Mouse (Mus musculus) heart, embryonic 14.5 days (tissue): ENCODE data around the gene Tvp23a. TPM values are rescaled to one million over a fixed set of nuclear protein-coding genes. Genes with fewer than 3 reads are reported as not detected.

Experiments
- ATAC-seq: fragments of 200-750 bp; cut with Nextera tagmentation; 2 replicates; pipeline ENCODE4 v1.8.0; 2017; ENCODE audit warnings: low read depth, moderate TSS enrichment; ENCODE audit not compliant: insufficient number of reproducible peaks, insufficient read depth, low FRiP score
- H3K27ac ChIP-seq, 2 experiments: fragments of 200-500 bp in 1 of 2; fragments of 300-500 bp in 1 of 2; sonication (generic) in 1 of 2; replicated peaks in 1 of 2; 2 replicates each; pipeline ENCODE4 v1.5.1; 2012 to 2014; ENCODE audit warnings: low read depth in 2 of 2, low read length in 2 of 2, control low read depth in 1 of 2, mild to moderate bottlenecking in 1 of 2, mixed read lengths in 1 of 2; ENCODE audit not compliant: control insufficient read depth in 1 of 2, insufficient read depth in 1 of 2
- H3K27me3 ChIP-seq: fragments of 300-500 bp; sonication (generic); 2 replicates; pipeline ENCODE4 v1.6.1; 2014; ENCODE audit warnings: mild to moderate bottlenecking, low read length, control low read depth; ENCODE audit not compliant: control insufficient read depth, insufficient read depth
- H3K36me3 ChIP-seq: fragments of 300-500 bp; sonication (generic); 2 replicates; pipeline ENCODE4 v1.6.1; 2014; ENCODE audit warnings: mild to moderate bottlenecking, control low read depth, low read length, mixed read lengths; ENCODE audit not compliant: control insufficient read depth, insufficient read depth
- H3K4me1 ChIP-seq, 2 experiments: fragments of 200-500 bp in 1 of 2; fragments of 300-500 bp in 1 of 2; sonication (generic) in 1 of 2; 2 replicates each; pipeline ENCODE4 v1.6.1; 2012 to 2014; ENCODE audit warnings: low read length in 2 of 2, control low read depth in 1 of 2, mixed read lengths in 1 of 2; ENCODE audit not compliant: control insufficient read depth in 2 of 2, insufficient read depth in 2 of 2
- H3K4me2 ChIP-seq: fragments of 300-500 bp; sonication (generic); 2 replicates; pipeline ENCODE4 v1.6.1; 2014; ENCODE audit warnings: mild to moderate bottlenecking, low read length
- H3K4me3 ChIP-seq, 2 experiments: fragments of 200-500 bp in 1 of 2; fragments of 300-500 bp in 1 of 2; sonication (generic) in 1 of 2; 2 replicates each; pipeline ENCODE4 v1.5.1; 2012 to 2014; ENCODE audit warnings: low read length in 2 of 2, mild to moderate bottlenecking in 2 of 2, control low read depth in 1 of 2, low read depth in 1 of 2, moderate library complexity in 1 of 2; ENCODE audit not compliant: control insufficient read depth in 1 of 2, insufficient read depth in 1 of 2
- H3K9ac ChIP-seq: fragments of 300-500 bp; sonication (generic); 2 replicates; pipeline ENCODE4 v1.6.1; 2014; ENCODE audit warnings: mild to moderate bottlenecking, low read length
- H3K9me3 ChIP-seq: fragments of 300-500 bp; sonication (generic); 2 replicates; pipeline ENCODE4 v1.6.1; 2016; ENCODE audit warnings: low read length, control low read depth; ENCODE audit not compliant: control insufficient read depth
- WGBS: fragments of 180-500 bp; shearing (Covaris S2); extraction: QIAGEN DNeasy Blood & Tissue Kit; methylation state at CpG from one replicate; pipeline ENCODE4 v1.1.7; 2014; 5-methylcytosine and 5-hydroxymethylcytosine counted together
- polyA plus RNA-seq: library from polyadenylated mRNA; unstranded; fragments of >200 nt; fragmentation: Nextera tagmentation; extraction: Ambion mirVana; gene quantifications from 2 replicates; pipeline ENCODE4 v1.2.1, GENCODE M21; 2014

The Tvp23a gene
- polyA plus RNA-seq, 1 experiment from 2014 or later: 3.0 TPM

GRCm38 (mm10) chr16:10488769-10489481, 41.8 kb upstream of the Tvp23a start:
- Histone ChIP-seq H3K4me2 (peak overlapping the region; percentile 68), H3K27ac (no peak overlapping the region), H3K9ac (no peak overlapping the region), H3K4me1 (peaks cover 6 to 13% of the 10 kb centered on the region in 2 experiments), H3K27me3 (peaks cover 16% of the 10 kb centered on the region), H3K4me3 (peak overlapping the region in 1 of 2 experiments; percentile 27; a peak in 1 of 4 replicates), H3K9me3 (no peaks in the 10 kb centered on the region), H3K36me3 (no peaks in the 10 kb centered on the region)
- no peak for ATAC-seq
- whole genome bisulfite sequencing: 80% methylated on average over 7 of the region's 7 CpGs

GRCm38 (mm10) chr16:10487895-10488493, 40.8 kb upstream of the Tvp23a start:
- Histone ChIP-seq H3K36me3 (no peaks in the 10 kb centered on the region), H3K4me1 (peaks cover 6 to 13% of the 10 kb centered on the region in 2 experiments), H3K9me3 (no peaks in the 10 kb centered on the region), H3K4me2 (no peak overlapping the region), H3K4me3 (no peak overlapping the region), H3K9ac (no peak overlapping the region), H3K27ac (no peak overlapping the region), H3K27me3 (peaks cover 16% of the 10 kb centered on the region)
- no peak for ATAC-seq
- 79% methylated on average over 8 of the region's 8 CpGs for WGBS

GRCm38 (mm10) chr16:10486993-10487392, 39.8 kb upstream of the Tvp23a start:
- Histone ChIP-seq H3K9ac (no peak overlapping the region), H3K4me1 (peaks cover 6 to 13% of the 10 kb centered on the region in 2 experiments), H3K36me3 (no peaks in the 10 kb centered on the region), H3K9me3 (no peaks in the 10 kb centered on the region), H3K4me3 (no peak overlapping the region), H3K4me2 (no peak overlapping the region), H3K27me3 (peaks cover 16% of the 10 kb centered on the region), H3K27ac (no peak overlapping the region)
- WGBS: 69% methylated on average over 3 of the region's 3 CpGs
- no peak for ATAC-seq

- H3K4me1 ChIP-seq: no peaks in the 10 kb centered on the region
- no peak overlapping the region for H3K27ac ChIP-seq
- no peak overlapping the region for H3K4me3 ChIP-seq
- 54% methylated on average over 4 of the region's 4 CpGs for WGBS
- no peak overlapping the region for H3K4me2 ChIP-seq
- H3K9ac ChIP-seq: no peak overlapping the region
- no peaks in the 10 kb centered on the region for H3K9me3 ChIP-seq
- ATAC-seq: no peak
- no peaks in the 10 kb centered on the region for H3K36me3 ChIP-seq
- no peaks in the 10 kb centered on the region for H3K27me3 ChIP-seq
These were observed 35.2 kb upstream of the Tvp23a start for GRCm38 (mm10) chr16:10482343-10482742.

GRCm38 (mm10) chr16:10479857-10480256, 32.7 kb upstream of the Tvp23a start, which contains the start of gene Ciita:
Gene Ciita, plus strand, starts transcription at chr16:10480059.
- H3K4me3 ChIP-seq: no peak within 1 kb of the TSS
- H3K27ac ChIP-seq: no peak within 1 kb of the TSS
- no peaks in the 10 kb centered on the region for H3K36me3 ChIP-seq
- peaks cover 2 to 5% of the 10 kb centered on the region in 2 experiments; a peak in 1 of 4 replicates for H3K4me1 ChIP-seq
- 65% methylated on average over 5 of the region's 5 CpGs for WGBS
- ATAC-seq: no peak
- H3K4me2 ChIP-seq: no peak within 1 kb of the TSS
- no peak within 1 kb of the TSS for H3K9ac ChIP-seq
- H3K27me3 ChIP-seq: no peaks in the 10 kb centered on the region
- H3K9me3 ChIP-seq: no peaks in the 10 kb centered on the region

GRCm38 (mm10) chr16:10475919-10476318, 28.8 kb upstream of the Tvp23a start:
- no peaks in the 10 kb centered on the region for H3K9me3 ChIP-seq
- no peak for ATAC-seq
- no peak overlapping the region for H3K4me2 ChIP-seq
- 66% methylated on average over 2 of the region's 2 CpGs for WGBS
- peaks cover 4 to 8% of the 10 kb centered on the region in 2 experiments; a peak in 1 of 4 replicates for H3K4me1 ChIP-seq
- H3K4me3 ChIP-seq: no peak overlapping the region
- H3K27me3 ChIP-seq: no peaks in the 10 kb centered on the region
- H3K36me3 ChIP-seq: no peaks in the 10 kb centered on the region
- H3K27ac ChIP-seq: no peak overlapping the region
- H3K9ac ChIP-seq: no peak overlapping the region

GRCm38 (mm10) chr16:10474956-10475355, 27.8 kb upstream of the Tvp23a start:
- Histone ChIP-seq H3K9me3 (no peaks in the 10 kb centered on the region), H3K4me2 (no peak overlapping the region), H3K36me3 (no peaks in the 10 kb centered on the region), H3K27ac (no peak overlapping the region), H3K27me3 (no peaks in the 10 kb centered on the region), H3K9ac (no peak overlapping the region), H3K4me3 (no peak overlapping the region), H3K4me1 (peaks cover 4 to 8% of the 10 kb centered on the region in 2 experiments; a peak in 1 of 4 replicates)
- WGBS: 52% methylated on average over 3 of the region's 3 CpGs
- ATAC-seq: no peak
